Mouse (Mus musculus) ES-CJ7 (cell line): Measurements from ENCODE around the gene Olfr520.
"Not testable (repeated sequence)": the region's sequence is repeated elsewhere in the genome, so short reads cannot be mapped to it uniquely, and the experiment has no call there.

Source experiments
- DNase-seq: peaks from one replicate; pipeline ENCODE4 v3.0.0; 2011; ENCODE audit warnings: low read depth, low spot score

The Olfr520 gene

DNA sequence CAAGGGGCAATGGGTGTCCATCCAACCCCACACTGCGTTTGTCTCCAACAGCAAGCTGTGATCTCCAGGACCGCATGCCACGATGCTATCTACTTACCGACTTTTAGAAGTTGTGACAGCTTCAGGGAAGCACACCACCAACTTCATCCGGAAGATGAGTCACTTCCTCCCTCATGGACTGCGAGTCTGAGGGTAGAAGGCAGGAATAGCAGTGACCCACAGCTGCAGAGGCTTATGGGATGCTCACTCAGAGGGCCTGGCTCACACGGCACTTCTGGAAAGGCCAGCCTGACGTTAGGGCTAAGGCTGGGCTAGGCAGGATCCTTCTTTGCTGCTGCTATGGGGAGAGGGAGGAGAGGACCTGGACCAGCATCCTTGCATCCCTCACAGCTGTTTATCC, 18.9 kb upstream of the Olfr520 start, which contains the start of gene Slco2b1:
TSS of gene Slco2b1 (minus strand) at position 175 of the 400 bp plus-strand sequence.
- no peak for DNase-seq

DNA sequence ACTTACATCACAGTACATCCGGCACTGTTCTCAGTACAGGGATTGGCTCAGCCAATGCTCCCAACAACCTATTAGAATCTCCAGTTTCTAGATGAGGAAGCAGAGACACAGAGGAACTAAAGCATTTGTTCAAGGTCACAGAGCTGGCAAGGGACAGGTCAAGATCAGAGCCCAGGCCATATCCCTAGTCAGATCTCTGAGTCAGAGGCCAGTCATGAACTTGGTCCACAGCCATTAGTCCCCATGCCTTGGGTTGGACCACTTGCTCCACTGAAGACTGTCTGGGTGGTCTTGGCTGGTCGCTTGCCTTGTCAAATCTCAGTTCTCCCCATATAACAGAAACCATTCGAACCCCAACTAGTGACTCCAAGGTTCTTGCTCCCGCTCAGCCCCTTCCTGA, 17.6 kb upstream of the Olfr520 start:
- no peak for DNase-seq

DNA sequence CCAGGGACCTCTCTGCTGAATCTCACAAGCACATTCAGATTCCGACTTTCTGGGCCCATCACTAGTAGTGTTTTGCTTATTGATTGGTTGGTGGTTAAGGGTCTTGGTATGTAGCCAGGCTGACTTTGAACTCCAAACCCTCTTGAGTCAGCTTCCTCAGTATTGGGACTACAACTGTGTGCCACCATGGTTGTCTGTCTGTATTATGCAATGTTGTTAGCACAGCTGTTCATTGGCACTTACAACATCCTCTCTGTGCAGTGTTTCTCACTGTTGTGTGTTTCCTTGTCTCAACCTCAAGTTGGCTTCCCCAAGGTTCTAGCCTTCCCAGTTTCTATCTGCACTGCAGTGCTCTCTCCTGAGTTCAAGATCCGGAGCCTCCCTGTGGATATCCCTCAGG, 13.5 kb upstream of the Olfr520 start:
- DNase-seq: no peak

DNA sequence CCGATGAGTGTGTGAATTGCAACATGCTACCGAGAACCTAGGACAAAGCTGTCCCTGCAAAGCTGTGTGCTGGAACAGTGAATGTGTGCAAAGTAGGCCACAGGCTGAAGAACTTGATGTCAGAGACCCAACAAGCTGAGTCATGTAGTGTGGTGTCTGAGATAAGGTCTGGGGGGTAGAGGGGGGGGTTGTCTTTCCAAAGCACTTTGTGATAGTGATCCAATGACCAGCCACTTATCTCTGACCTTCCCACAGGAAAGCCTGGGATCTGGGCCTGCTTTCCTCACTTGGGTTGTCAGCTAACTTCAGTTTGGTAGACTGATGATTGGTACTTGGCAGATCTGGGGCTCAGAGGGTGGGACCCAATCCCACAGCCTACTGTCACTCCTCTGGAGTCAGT, 4.5 kb downstream of the Olfr520 start:
- DNase-seq: no peak

DNA sequence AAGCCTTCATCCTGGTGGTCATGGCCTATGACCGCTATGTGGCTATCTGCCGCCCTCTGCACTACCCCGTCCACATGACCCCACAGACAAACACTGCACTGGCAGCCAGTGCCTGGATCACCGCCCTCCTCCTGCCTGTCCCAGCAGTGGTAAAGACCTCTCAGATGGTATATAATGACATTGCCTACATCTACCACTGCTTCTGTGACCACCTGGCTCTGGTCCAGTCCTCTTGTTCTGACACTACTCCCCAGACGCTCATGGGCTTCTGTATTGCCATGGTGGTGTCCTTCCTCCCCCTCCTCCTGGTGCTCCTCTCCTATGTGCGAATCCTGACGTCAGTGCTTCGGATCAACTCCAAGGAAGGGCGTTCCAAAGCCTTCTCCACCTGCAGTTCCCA, 5.4 kb downstream of the Olfr520 start:
- not testable (repeated sequence) for DNase-seq

DNA sequence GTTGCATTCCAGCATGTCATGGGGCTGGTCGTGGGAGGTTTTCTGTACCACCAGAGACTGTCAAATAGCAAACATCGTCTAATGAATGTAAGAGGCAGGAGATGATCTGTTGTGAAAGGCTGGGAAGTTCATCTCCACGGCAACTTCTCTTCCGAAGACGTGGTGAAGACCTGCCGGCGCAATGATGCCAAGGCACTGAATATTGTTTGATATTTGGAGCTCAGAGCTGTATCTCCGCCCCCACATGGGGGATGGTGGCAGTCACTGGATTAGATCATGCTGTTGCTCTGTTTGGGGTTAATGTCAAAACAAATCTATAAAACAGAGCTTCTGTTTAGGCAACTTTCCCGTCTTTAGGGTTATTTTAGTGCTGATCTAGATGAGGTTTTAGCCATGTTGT, 9.2 kb downstream of the Olfr520 start:
- no peak for DNase-seq

DNA sequence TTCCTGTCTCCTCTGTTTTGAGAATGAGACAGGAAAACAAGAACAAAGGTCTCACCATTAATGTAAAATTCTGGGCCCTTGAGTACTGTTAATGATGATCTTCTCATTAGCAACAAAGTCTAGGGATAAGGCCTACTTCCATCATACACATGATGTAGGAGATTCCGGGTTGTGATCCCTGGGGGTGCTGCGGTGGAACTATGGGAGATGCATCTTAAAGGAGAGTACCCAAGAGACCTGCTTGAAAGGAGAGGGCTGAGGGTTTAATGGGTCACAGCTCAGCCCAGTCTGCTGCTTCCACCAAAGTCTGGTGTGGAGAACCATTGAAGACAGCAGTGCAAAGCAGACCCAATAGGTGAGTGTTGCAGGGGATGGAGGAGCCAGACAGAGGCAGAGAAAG, 33.1 kb downstream of the Olfr520 start, which contains the start of gene Olfr521:
TSS of gene Olfr521 (plus strand) at position 301 of the 400 bp plus-strand sequence.
- DNase-seq: no peak

DNA sequence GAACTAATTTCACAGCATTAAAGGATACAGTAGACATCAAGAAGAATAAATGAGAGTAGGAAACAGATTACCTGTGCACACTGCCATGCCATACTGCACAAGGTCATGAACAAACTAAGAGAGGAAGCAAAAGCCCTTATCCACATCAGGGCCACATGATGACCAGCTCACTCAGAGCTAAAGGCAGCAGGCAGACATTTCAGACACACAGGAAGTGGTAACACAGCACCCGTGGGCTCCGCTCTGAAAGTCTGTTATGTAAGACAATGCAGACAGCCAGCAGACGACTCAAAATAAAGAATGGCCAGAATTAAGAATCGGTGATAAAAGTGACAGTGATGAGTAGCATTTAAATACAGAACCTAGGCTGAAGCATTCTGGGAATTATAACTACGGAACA, 51.3 kb downstream of the Olfr520 start:
- no peak for DNase-seq

DNA sequence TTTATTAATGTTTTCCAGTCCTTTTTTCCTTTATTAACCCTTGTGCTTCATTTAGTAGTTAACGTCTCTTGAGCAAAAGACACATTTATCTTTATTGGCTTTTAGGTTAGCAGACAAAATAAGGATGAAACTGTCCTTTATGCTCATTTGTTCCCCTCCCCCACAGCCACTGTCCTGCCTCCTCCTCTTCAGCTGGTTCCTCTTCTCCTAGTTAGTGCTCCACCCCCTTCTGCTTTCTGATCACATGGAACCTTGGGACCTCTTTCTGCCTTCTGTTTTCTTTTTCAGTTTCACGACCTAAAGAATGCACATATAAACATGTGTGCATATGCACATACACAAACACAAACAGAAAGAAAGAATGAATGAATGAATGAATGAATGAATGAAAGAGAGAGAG, 51.8 kb downstream of the Olfr520 start:
- no peak for DNase-seq

DNA sequence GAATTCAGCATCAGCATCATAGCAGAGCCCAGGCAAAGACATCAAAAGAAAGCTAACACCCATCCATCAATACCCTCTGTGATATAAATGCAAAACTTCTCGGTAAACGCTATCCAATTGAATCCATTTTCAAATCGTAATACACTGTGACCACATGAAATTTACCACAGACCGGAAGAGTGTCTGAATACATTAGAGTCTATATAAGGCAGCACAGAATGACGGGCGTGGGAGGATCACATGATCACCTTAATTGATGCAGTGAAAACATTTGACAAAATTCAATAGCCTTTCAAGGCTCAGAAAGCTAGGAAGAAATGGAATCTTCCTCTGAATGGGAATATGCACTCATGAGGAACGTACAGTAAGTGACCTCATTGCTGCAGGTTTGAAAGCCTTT, 53.3 kb downstream of the Olfr520 start:
- DNase-seq: no peak

DNA sequence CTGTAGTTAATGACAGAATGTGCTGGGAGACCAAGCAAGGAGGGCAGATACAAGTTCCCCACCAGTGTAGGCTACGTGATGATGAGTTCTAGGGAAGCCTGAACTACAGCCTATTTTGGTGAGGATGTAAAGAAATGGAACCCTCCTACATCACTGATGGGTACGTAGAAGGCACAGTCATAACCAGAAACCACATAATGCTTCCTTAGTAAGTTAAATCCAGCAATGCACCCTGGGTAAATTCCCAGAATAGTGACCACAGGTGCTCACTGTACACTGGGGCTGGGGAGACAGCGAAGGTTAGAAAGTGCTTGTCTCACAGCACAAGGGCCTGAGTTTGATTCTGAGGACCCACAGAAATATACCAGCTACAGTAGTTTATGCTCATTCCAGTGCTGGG, 55.5 kb downstream of the Olfr520 start:
- DNase-seq: no peak
